16 mouse cellular contexts compared by ENCODE assay signal in the genomic region with DNA sequence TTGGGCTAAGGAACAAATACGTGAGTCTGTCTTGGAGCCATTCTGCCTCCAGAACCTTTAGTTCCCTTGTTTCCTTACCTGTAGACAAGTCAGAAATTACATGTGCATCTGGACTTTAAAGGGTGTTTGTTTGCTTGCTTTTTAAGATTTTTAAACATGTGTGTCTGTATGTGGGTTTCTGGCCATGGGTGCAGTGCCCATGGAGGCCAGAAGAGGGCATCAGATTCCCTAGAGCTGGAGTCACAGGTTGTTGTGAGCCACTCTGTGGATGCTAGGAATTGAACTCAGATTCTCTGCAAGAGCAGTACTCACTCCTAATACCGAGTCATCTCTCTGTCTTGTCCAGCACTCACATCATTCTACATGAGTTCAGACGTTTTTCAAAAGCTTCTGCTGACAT. TPM values are rescaled to one million over a fixed set of nuclear protein-coding genes. Genes with fewer than 3 reads are reported as not detected.
DNase-seq lines count a peak whose midpoint lies in the region; ATAC-seq and TF ChIP-seq lines count a peak whose summit lies in the region.
"Had no signal": no experiment of that assay in that cellular context is flagged by ENCODE, and none has a peak within 500 bp of the region (broad histone marks: within the 10 kb centered on the region; RNA-seq: fewer than 3 reads in every experiment).

No protein-coding gene starts in this region.

- H3K4me1 ChIP-seq in testis, adult 2 months (ENCODE audit: control insufficient read depth, insufficient read depth, low read length), result no peaks in the 10 kb centered on the region
- H3K4me1 ChIP-seq: embryonic facial prominence, embryonic 10.5 days; hindbrain, embryonic 15.5 days; midbrain, embryonic 12.5 days had no signal

- DNase-seq in cerebellum, postnatal 10 days, result peak; percentile 37 to 49
- DNase-seq in cerebellum, adult 9-10 months, result no peak
- DNase-seq in layer of hippocampus, adult 2 months (ENCODE audit: low spot score in 2 of 2), result no peak
- no peak for DNase-seq in layer of hippocampus, adult 11-12 months (ENCODE audit: low spot score)
- no peak for DNase-seq in testis, postnatal 10 days (ENCODE audit: low spot score)
- DNase-seq in right cerebral cortex, postnatal 14 days, result no peak
- DNase-seq: adrenal gland, postnatal 14 days; cerebellum, postnatal 25 days; heart, adult 18-20 months; heart, postnatal 10 days; thymus, postnatal 36 days had no signal

- H3K27me3 ChIP-seq in testis, adult 2 months (ENCODE audit: control insufficient read depth, insufficient read depth, low read length), result no peaks in the 10 kb centered on the region
- H3K27me3 ChIP-seq: hindbrain, embryonic 15.5 days; midbrain, embryonic 12.5 days had no signal

- no peaks in the 10 kb centered on the region for H3K36me3 ChIP-seq in testis, adult 2 months (ENCODE audit: control insufficient read depth, insufficient read depth, low read length)
- H3K36me3 ChIP-seq: embryonic facial prominence, embryonic 10.5 days; hindbrain, embryonic 15.5 days; midbrain, embryonic 12.5 days had no signal

- no peak overlapping the region for H3K27ac ChIP-seq in layer of hippocampus, adult 2 months
- no peak overlapping the region for H3K27ac ChIP-seq in testis, adult 2 months (ENCODE audit: control insufficient read depth, insufficient read depth, low read depth, low read length)
- H3K27ac ChIP-seq: embryonic facial prominence, embryonic 10.5 days; hindbrain, embryonic 15.5 days; midbrain, embryonic 12.5 days had no signal

- ATAC-seq in megakaryocyte progenitor cell, adult 5-6 weeks (replicated peaks; ENCODE audit: poor library complexity), result no peak

- no peak for TF ChIP-seq POLR2A in testis, adult 2 months (IDR thresholded peaks at IDR 0.05; ENCODE audit: control insufficient read depth, low read depth, low read length)

- peak; percentile 63 for TF ChIP-seq CTCF in layer of hippocampus, adult 2 months (conservative IDR thresholded peaks at IDR 0.05)
- peak; percentile 55; the same call in 1 of the 2 replicates for TF ChIP-seq CTCF in testis, adult 2 months (IDR thresholded peaks at IDR 0.05; ENCODE audit: control insufficient read depth, insufficient read depth, insufficient replicate concordance, low read depth, low read length)

- H3K4me3 ChIP-seq in layer of hippocampus, adult 2 months, result no peak overlapping the region
- no peak overlapping the region for H3K4me3 ChIP-seq in testis, adult 2 months (ENCODE audit: control insufficient read depth, low read depth, low read length)
- H3K4me3 ChIP-seq: embryonic facial prominence, embryonic 10.5 days; hindbrain, embryonic 15.5 days; midbrain, embryonic 12.5 days had no signal

RNA-seq across cellular contexts. Expression of gene Pde11a, which starts 53.4 kb away (rescaled TPM):
- total RNA-seq in layer of hippocampus, adult 2 months (2021), result 10 to 100 TPM; 16.3 to 16.4 TPM
- polyA plus RNA-seq in testis, adult 2 months (2012; rRNA removed), result 0.53 and 0.66 TPM in 2 replicates
- not detected in 2 replicates for total RNA-seq in megakaryocyte progenitor cell, adult 5-6 weeks (2015)
- total RNA-seq in megakaryocyte progenitor cell, adult 5-6 weeks (2017), result not detected in 2 replicates

Comparison
In these comparisons a context has a peak if more than half of its experiments do, and no peak if none do; other contexts are left out.
1. DNase-seq: peak in cerebellum, postnatal 10 days (2 of 2); none in cerebellum, adult 9-10 months (single experiment), layer of hippocampus, adult 2 months (0 of 2), layer of hippocampus, adult 11-12 months (single experiment), testis, postnatal 10 days (single experiment) and right cerebral cortex, postnatal 14 days (single experiment).
2. RNA of gene Pde11a, which starts 53.4 kb away (total RNA-seq): 16.3 to 16.4 TPM in layer of hippocampus, adult 2 months; not detected in megakaryocyte progenitor cell, adult 5-6 weeks; every median in the first group is over 10 times any median in the second.